Mouse (Mus musculus): ENCODE results near the gene Rps3.
A peak's percentile ranks its signal among the peaks of the same experiment; 100 is the strongest.

The Rps3 gene

GRCm38 (mm10) chr7:99476558-99477114, 6.9 kb downstream of the Rps3 start:
- DNase-seq (ENCODE audit: low spot score in 2 of 2), result no peak

DNA sequence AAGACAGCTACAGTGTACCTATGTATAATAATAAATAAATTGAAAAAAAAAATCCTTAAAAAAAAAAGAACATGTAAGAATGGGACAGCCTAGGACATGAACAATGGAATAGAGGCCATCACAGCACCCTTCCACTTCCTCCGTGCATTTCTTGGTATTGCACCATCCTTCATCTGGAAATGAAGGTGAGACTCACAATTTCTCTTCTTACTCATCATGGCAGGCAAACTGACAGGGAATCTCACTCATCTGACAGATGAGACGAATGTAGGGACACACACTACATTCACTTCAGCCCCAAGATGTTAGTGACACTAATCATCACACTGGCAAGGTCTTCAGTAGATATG, 8.0 kb downstream of the Rps3 start:
- no peak for DNase-seq (ENCODE audit: low spot score in 2 of 2)

DNA sequence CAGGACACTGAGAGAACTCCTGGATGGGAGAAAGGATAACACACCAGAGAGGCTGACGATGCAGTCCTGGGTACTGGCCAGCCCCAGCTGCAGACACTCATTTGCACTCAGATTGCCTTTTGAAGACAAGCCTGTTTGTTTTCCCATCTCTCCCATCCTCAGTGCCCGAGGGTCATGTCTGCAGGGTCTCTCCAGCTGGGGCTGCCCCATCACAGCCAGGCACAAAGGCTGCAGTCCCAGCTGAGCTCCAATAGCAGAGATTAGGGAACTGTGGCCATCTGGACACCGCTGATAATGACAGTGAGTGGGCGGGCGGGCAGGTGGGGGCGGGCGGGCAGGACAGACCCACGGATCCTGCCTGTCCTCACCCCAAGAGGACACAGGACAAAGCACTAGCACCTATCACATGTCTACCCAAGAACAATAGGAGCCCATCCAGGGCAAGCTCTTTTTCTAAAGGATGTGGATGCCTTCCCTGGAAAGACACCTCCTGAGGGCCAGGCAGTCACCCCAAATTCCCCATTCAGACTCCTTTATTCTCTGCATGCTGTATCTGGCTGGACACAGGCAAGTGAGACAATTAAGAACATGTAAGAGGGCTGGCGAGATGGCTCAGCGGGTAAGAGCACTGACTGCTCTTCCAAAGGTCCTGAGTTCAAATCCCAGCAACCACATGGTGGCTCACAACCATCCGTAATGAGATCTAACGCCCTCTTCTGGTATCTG, 8.5 kb downstream of the Rps3 start:
- peak; percentile 45 to 69 for DNase-seq (ENCODE audit: low spot score in 2 of 2)

DNA sequence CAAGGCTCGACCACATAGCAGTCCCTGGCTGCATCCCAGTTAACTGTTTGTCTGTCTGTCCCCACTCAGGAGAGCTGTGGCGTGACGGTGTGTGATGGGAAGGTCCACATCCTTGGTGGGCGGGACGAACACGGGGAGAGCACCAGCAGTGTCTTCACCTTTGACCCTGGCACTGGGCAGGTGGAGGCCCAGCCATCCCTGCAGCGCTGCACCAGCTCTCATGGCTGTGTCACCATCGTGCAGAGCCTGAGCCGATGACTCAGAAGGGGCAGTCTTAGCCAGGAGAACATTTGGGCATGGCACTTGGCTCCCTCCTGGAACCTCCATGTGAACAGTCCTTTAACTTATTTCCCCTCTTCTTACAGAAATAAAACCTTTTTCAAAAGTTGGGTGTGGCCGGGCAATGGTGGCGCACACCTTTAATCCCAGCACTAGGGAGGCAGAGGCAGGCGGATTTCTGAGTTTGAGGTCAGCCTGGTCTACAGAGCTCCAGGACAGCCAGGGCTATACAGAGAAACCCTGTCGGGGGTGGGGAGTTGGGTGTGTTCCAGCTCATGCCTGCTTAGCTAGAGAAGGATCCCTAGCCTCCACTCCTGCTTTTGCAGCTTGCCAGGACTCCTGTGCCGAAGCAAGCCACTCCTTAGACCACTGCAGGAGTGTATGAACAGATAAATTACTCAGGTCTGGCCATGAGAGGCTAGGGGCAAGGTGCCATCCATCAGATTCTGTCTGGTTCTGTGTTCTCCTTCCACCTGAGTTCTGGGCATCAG, 9.7 kb downstream of the Rps3 start:
- DNase-seq (ENCODE audit: low spot score in 2 of 2), result peak in 1 of 2 experiments; percentile 31

DNA sequence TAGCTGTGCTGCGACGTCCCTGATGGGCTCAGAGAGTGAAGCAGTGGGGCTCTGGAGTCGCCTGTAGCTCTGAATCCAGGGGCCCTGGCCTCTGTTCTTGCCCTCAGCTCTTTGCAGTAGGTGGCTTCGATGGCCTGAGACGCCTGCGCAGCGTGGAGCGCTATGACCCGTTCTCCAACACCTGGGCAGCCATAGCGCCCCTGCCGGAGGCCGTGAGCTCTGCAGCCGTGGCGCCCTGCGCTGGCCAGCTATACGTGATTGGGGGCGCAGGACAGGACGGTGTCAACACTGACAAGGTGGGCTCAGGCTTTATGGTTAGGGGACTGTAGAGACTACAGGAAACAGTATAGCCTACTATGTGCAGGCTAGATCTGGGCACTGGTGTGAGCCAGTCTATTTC, 12.0 kb downstream of the Rps3 start:
- no peak for DNase-seq (ENCODE audit: low spot score in 2 of 2)

GRCm38 (mm10) chr7:99469680-99470405, 13.7 kb downstream of the Rps3 start:
- DNase-seq (ENCODE audit: low spot score in 2 of 2), result no peak

- peak; percentile 58 to 79 for DNase-seq (ENCODE audit: low spot score in 2 of 2)
Measured at GRCm38 (mm10) chr7:99468283-99469132, 15.0 kb downstream of the Rps3 start.

GRCm38 (mm10) chr7:99467916-99468282, 15.6 kb downstream of the Rps3 start:
- DNase-seq (ENCODE audit: low spot score in 2 of 2), result no peak

DNA sequence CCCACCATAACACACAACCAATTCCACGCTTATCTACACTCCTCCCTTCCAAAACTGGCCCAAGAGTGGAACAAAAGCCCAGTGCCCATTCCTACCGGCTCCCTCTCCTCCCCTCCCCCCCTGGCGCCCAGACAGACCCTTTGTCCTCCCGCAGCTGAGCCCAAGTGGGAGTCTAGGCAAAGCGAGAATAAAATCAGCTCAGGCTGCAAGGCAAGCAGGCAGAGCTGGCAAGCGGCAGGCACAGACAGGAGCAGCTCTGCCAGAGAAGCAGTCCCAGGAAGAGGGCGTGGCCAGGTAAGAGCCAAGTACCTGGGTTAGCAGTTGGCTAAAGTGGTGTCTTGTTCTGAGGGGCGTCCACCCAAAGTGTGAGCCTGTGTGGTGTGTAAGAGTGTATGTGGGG, 17.7 kb downstream of the Rps3 start, which contains the start of gene Klhl35:
TSS of gene Klhl35 (plus strand) at position 194 of the 400 bp plus-strand sequence.
- no peak for DNase-seq (ENCODE audit: low spot score in 2 of 2)

- no peak for DNase-seq (ENCODE audit: low spot score in 2 of 2)
Measured at GRCm38 (mm10) chr7:99463120-99463519, 20.4 kb downstream of the Rps3 start.

- no peak for DNase-seq (ENCODE audit: low spot score in 2 of 2)
Measured at GRCm38 (mm10) chr7:99459888-99460652, 23.5 kb downstream of the Rps3 start.

DNA sequence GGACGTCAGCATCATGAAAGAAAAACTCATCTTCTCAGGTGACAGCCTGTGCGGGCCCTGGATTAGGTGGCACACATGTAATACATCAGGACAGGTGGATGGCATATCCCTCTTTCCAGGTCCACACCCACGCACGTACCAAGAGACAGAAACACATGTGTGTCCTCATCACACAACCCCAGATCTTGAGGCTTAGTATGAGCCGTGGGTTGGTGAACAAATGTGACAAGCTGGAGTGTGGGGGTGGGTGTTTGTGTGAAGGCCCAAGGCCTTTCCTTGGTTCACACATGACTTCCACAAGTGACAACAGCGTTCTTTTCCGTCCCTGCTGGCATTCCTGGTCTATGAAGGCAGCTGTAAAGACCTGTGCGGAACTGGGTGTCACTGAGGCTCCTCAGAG, 24.7 kb downstream of the Rps3 start:
- DNase-seq (ENCODE audit: low spot score in 2 of 2), result no peak

- DNase-seq (ENCODE audit: low spot score in 2 of 2), result no peak
Measured at GRCm38 (mm10) chr7:99454044-99454443, 29.5 kb downstream of the Rps3 start.

DNA sequence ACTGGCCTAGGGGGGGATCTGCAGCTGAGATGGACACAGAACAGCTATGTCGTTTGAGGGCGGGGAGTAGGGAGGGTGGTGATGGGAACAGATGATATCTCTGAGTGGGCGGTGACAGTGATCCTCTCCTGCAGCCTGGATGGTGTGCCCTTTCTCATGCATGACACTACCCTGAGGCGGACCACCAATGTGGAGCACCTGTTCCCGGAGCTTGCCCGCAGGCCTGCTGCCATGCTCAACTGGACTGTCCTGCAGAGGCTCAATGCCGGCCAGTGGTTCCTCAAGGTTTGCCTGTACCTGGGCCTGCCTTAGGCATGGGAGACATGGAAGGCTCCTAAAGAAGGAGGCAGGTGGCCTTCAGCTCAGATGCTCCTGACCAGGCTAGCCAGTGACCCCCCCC, 30.7 kb downstream of the Rps3 start:
- no peak for DNase-seq (ENCODE audit: low spot score in 2 of 2)

- DNase-seq (ENCODE audit: low spot score in 2 of 2), result peak; percentile 58 to 79
Measured at GRCm38 (mm10) chr7:99450703-99451102, 32.8 kb downstream of the Rps3 start.

DNA sequence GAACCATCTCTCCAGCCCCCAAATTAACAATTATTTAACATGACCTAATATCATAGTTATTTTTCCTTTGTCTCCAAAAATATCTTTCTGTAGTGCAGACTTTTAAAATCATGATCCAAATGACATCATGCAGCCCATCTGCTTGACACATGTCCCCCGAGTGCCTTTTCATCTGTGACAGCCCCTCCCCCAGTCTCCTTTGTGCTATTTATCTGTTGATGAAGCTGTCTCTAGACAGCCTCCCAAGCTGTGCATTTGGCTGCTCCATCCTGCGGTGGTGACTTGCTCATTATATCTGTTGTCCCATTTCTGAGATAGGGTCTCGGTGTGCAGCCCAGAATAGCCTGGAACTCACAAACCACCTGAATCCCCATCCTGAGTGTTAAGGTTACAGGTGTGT, 33.8 kb downstream of the Rps3 start:
- no peak for DNase-seq (ENCODE audit: low spot score in 2 of 2)

DNA sequence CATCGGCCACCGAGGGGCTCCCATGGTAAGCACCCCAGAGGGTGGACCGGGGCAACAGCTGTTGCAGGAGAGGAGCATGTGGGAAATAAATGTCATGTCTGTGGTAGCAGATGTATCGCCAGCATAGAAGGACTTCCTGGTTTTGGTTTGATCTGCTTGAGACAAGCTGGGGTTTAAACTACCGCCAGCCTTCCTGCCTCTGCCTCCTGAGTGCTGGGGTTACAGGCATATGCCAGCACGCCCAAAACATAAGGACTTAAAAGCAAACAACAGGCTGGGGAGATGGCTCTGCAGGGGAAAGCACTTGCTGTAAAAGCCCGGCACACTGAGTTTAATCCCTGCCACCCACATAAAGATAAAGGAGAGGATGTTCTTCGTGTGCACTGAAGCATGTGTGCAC, 34.5 kb downstream of the Rps3 start:
- no peak for DNase-seq (ENCODE audit: low spot score in 2 of 2)

GRCm38 (mm10) chr7:99448619-99449018, 34.9 kb downstream of the Rps3 start:
- DNase-seq (ENCODE audit: low spot score in 2 of 2), result no peak

GRCm38 (mm10) chr7:99447323-99447722, 36.2 kb downstream of the Rps3 start:
- DNase-seq (ENCODE audit: low spot score in 2 of 2), result no peak

DNA sequence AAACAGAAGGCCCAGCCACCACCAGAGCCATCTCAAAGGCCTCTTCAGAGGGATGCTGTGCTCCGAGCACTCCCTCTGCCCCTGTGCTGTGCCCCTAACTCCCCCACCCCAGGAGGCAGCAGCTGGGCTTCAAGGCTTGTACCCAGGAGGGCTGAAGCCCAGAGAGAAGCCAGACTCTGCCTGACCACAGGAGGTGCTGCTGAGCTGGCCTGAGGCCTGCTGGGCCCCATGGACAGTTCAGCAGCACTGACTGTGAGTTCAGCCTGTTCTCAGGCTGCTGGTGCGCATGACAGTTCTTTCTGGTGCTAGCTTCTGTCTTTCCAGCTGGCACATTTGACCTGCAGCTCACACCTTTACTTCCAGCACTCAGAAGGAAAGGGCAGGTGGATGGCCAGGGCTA, 37.7 kb downstream of the Rps3 start:
- no peak for DNase-seq (ENCODE audit: low spot score in 2 of 2)

DNA sequence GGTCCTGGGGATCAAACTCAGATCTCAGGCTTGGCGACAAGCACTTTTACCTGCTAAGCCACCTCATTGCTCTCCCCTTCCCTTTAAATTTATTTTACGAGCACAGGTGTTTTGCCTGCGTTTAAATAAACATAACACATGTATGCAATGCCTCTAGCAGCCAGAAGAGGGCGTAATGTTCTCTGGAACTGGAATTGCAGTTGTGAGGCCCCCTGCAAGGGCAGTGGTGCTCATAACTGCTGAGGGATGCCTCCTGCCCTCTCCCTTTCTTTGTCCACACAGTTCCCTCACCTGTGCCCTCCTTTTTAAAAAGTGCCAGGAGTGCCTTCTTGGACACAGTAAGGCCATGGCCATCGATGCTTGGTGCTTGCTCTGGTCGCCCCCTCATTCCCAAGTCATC, 39.5 kb downstream of the Rps3 start:
- no peak for DNase-seq (ENCODE audit: low spot score in 2 of 2)
